Mouse (Mus musculus) hindbrain, embryonic 16.5 days (tissue): Measurements from ENCODE around the gene Pgghg. TPM values are rescaled to one million over a fixed set of nuclear protein-coding genes. Genes with fewer than 3 reads are reported as not detected.

Experiments
- ATAC-seq: fragments of 200-750 bp; cut with Nextera tagmentation; 2 replicates; pipeline ENCODE4 v1.8.0; 2017; ENCODE audit warnings: moderate TSS enrichment, moderate library complexity
- H3K27ac ChIP-seq: fragments of 300-500 bp; sonication (generic); 2 replicates; pipeline ENCODE4 v1.5.1; 2014; ENCODE audit warnings: low read depth, mild to moderate bottlenecking, control low read depth, low read length, moderate library complexity
- H3K27me3 ChIP-seq: fragments of 300-500 bp; sonication (generic); replicated peaks from 2 replicates; pipeline ENCODE4 v1.6.1; 2014; ENCODE audit warnings: low read length; ENCODE audit not compliant: control insufficient read depth, insufficient read depth
- H3K36me3 ChIP-seq: fragments of 300-500 bp; sonication (generic); 2 replicates; pipeline ENCODE4 v1.6.1; 2014; ENCODE audit warnings: mild to moderate bottlenecking, low read length, moderate library complexity, mixed read lengths; ENCODE audit not compliant: control insufficient read depth, insufficient read depth
- H3K4me1 ChIP-seq: fragments of 300-500 bp; sonication (generic); 2 replicates; pipeline ENCODE4 v1.6.1; 2014; ENCODE audit warnings: low read depth, low read length; ENCODE audit not compliant: control insufficient read depth, insufficient read depth
- H3K4me2 ChIP-seq: fragments of 300-500 bp; sonication (generic); 2 replicates; pipeline ENCODE4 v1.6.1; 2014; ENCODE audit warnings: mild to moderate bottlenecking, low read length, control low read depth, moderate library complexity
- H3K4me3 ChIP-seq: fragments of 300-500 bp; sonication (generic); 2 replicates; pipeline ENCODE4 v1.5.1; 2014; ENCODE audit warnings: mild to moderate bottlenecking, low read length, control low read depth, moderate library complexity
- H3K9ac ChIP-seq: fragments of 300-500 bp; sonication (generic); 2 replicates; pipeline ENCODE4 v1.6.1; 2014; ENCODE audit warnings: low read depth, mild to moderate bottlenecking, control low read depth, low read length, moderate library complexity
- H3K9me3 ChIP-seq: fragments of 300-500 bp; sonication (generic); 2 replicates; pipeline ENCODE4 v1.6.1; 2014; ENCODE audit warnings: mild to moderate bottlenecking, low read length, moderate library complexity; ENCODE audit not compliant: control insufficient read depth
- WGBS: fragments of 180-500 bp; shearing (Covaris S2); extraction: QIAGEN DNeasy Blood & Tissue Kit; methylation state at CpG from one replicate; pipeline ENCODE4 v1.1.7; 2014; 5-methylcytosine and 5-hydroxymethylcytosine counted together
- polyA plus RNA-seq: library from polyadenylated mRNA; unstranded; fragments of >200 nt; fragmentation: Nextera tagmentation; extraction: Ambion mirVana; gene quantifications from 2 replicates; pipeline ENCODE4 v1.2.1, GENCODE M21; 2015

The Pgghg gene
- polyA plus RNA-seq, 1 experiment from 2014 or later = 8.3 TPM

- no peak for ATAC-seq
- no peaks in the 10 kb centered on the region; the same call in 1 of the 2 replicates for H3K4me1 ChIP-seq
- WGBS = 92% methylated on average over 4 of the region's 4 CpGs
These were observed 2.2 kb downstream of the Pgghg start for GRCm38 (mm10) chr7:140943356-140943755.

GRCm38 (mm10) chr7:140944236-140944635, 3.0 kb downstream of the Pgghg start:
- H3K27me3 ChIP-seq = no peaks in the 10 kb centered on the region
- no peak overlapping the region for H3K9ac ChIP-seq
- H3K9me3 ChIP-seq = no peaks in the 10 kb centered on the region
- ATAC-seq = no peak
- H3K4me2 ChIP-seq = no peak overlapping the region
- no peak overlapping the region for H3K4me3 ChIP-seq
- WGBS = 92% methylated on average over 7 of the region's 7 CpGs
- no peak overlapping the region for H3K27ac ChIP-seq
- no peaks in the 10 kb centered on the region; the same call in 1 of the 2 replicates for H3K4me1 ChIP-seq
- no peaks in the 10 kb centered on the region for H3K36me3 ChIP-seq

More at GRCm38 (mm10) chr7:140943356-140943755, 2.2 kb downstream of the Pgghg start:
- Histone ChIP-seq H3K27me3 (no peaks in the 10 kb centered on the region), H3K4me3 (no peak overlapping the region), H3K9me3 (no peaks in the 10 kb centered on the region), H3K4me2 (no peak overlapping the region), H3K27ac (no peak overlapping the region), H3K9ac (no peak overlapping the region), H3K36me3 (no peaks in the 10 kb centered on the region)

GRCm38 (mm10) chr7:140945247-140945646, 4.1 kb downstream of the Pgghg start:
- WGBS = 99% methylated on average over 5 of the region's 5 CpGs
- Histone ChIP-seq H3K27me3 (no peaks in the 10 kb centered on the region), H3K9ac (no peak overlapping the region), H3K4me3 (no peak overlapping the region), H3K27ac (no peak overlapping the region), H3K9me3 (no peaks in the 10 kb centered on the region), H3K4me2 (no peak overlapping the region), H3K4me1 (no peaks in the 10 kb centered on the region; the same call in 1 of the 2 replicates), H3K36me3 (no peaks in the 10 kb centered on the region)
- ATAC-seq = no peak

- Histone ChIP-seq H3K4me1 (no peaks in the 10 kb centered on the region; the same call in 1 of the 2 replicates), H3K27me3 (no peaks in the 10 kb centered on the region), H3K9ac (no peak overlapping the region; the same call in 1 of the 2 replicates), H3K4me2 (no peak overlapping the region), H3K9me3 (no peaks in the 10 kb centered on the region), H3K36me3 (no peaks in the 10 kb centered on the region), H3K4me3 (no peak overlapping the region), H3K27ac (no peak overlapping the region)
- ATAC-seq = no peak
- WGBS = 90% methylated on average over 10 of the region's 10 CpGs
These were observed 5.1 kb downstream of the Pgghg start for GRCm38 (mm10) chr7:140946311-140946710.

GRCm38 (mm10) chr7:140946980-140947379, 5.8 kb downstream of the Pgghg start:
- WGBS = 80% methylated on average over 7 of the region's 7 CpGs
- Histone ChIP-seq H3K4me3 (no peak overlapping the region), H3K36me3 (no peaks in the 10 kb centered on the region), H3K9ac (no peak overlapping the region; the same call in 1 of the 2 replicates), H3K27me3 (no peaks in the 10 kb centered on the region), H3K27ac (no peak overlapping the region), H3K4me2 (no peak overlapping the region), H3K4me1 (no peaks in the 10 kb centered on the region), H3K9me3 (no peaks in the 10 kb centered on the region)
- no peak for ATAC-seq

GRCm38 (mm10) chr7:140948161-140948560, 7.0 kb downstream of the Pgghg start:
- Histone ChIP-seq H3K27me3 (no peaks in the 10 kb centered on the region), H3K9me3 (no peaks in the 10 kb centered on the region), H3K4me2 (no peak overlapping the region), H3K36me3 (no peaks in the 10 kb centered on the region), H3K27ac (no peak overlapping the region), H3K4me1 (no peaks in the 10 kb centered on the region), H3K4me3 (no peak overlapping the region), H3K9ac (no peak overlapping the region)
- WGBS = 85% methylated on average over 8 of the region's 8 CpGs
- ATAC-seq = no peak

- Histone ChIP-seq H3K27ac (no peak overlapping the region), H3K27me3 (no peaks in the 10 kb centered on the region), H3K9ac (no peak overlapping the region), H3K36me3 (no peaks in the 10 kb centered on the region), H3K4me3 (no peak overlapping the region), H3K9me3 (no peaks in the 10 kb centered on the region), H3K4me2 (no peak overlapping the region), H3K4me1 (no peaks in the 10 kb centered on the region)
- WGBS = 91% methylated on average over 6 of the region's 6 CpGs
- no peak for ATAC-seq
These were observed 8.1 kb downstream of the Pgghg start for GRCm38 (mm10) chr7:140949255-140949654.

GRCm38 (mm10) chr7:140949824-140950530, 8.8 kb downstream of the Pgghg start, which contains the start of gene Ifitm5:
Ifitm5 (minus strand) TSS chr7:140950291.
- H3K4me1 ChIP-seq = no peaks in the 10 kb centered on the region
- no peaks in the 10 kb centered on the region for H3K36me3 ChIP-seq
- H3K4me2 ChIP-seq = no peak within 1 kb of the TSS
- 71% methylated on average over 16 of the region's 16 CpGs for WGBS
- no peaks in the 10 kb centered on the region for H3K27me3 ChIP-seq
- no peak within 1 kb of the TSS for H3K4me3 ChIP-seq
- ATAC-seq = no peak
- no peaks in the 10 kb centered on the region for H3K9me3 ChIP-seq
- H3K27ac ChIP-seq = no peak within 1 kb of the TSS
- H3K9ac ChIP-seq = no peak within 1 kb of the TSS

GRCm38 (mm10) chr7:140951051-140951450, 9.9 kb downstream of the Pgghg start:
- 55% methylated on average over 8 of the region's 8 CpGs for WGBS

More at GRCm38 (mm10) chr7:140951051-140951450, 9.9 kb downstream of the Pgghg start:
- Histone ChIP-seq H3K4me1 (no peaks in the 10 kb centered on the region; the same call in 1 of the 2 replicates), H3K27ac (no peak overlapping the region), H3K9ac (no peak overlapping the region), H3K27me3 (no peaks in the 10 kb centered on the region), H3K36me3 (no peaks in the 10 kb centered on the region), H3K4me2 (no peak overlapping the region), H3K9me3 (no peaks in the 10 kb centered on the region), H3K4me3 (no peak overlapping the region)
- ATAC-seq = no peak
